Mouse (Mus musculus) hindbrain, embryonic 15.5 days (tissue): ENCODE measurements around the gene Arl14. TPM values are rescaled to one million over a fixed set of nuclear protein-coding genes. Genes with fewer than 3 reads are reported as not detected.
"Not testable (repeated sequence)": the region's sequence is repeated elsewhere in the genome, so short reads cannot be mapped to it uniquely, and the experiment has no call there.

ENCODE experiments used
- ATAC-seq: fragments of 200-750 bp; cut with Nextera tagmentation; 2 replicates; pipeline ENCODE4 v1.8.0; 2017; ENCODE audit warnings: low read depth, moderate number of reproducible peaks, moderate TSS enrichment; ENCODE audit not compliant: low FRiP score
- H3K27ac ChIP-seq: fragments of 300-500 bp; sonication (generic); replicated peaks from 2 replicates; pipeline ENCODE4 v1.5.1; 2015; ENCODE audit warnings: mild to moderate bottlenecking, inconsistent platforms
- H3K27me3 ChIP-seq: fragments of 300-500 bp; sonication (generic); 2 replicates; pipeline ENCODE4 v1.6.1; 2015; ENCODE audit warnings: control low read depth, inconsistent platforms
- H3K36me3 ChIP-seq: fragments of 300-500 bp; sonication (generic); 2 replicates; pipeline ENCODE4 v1.6.1; 2015; ENCODE audit warnings: control low read depth, inconsistent platforms
- H3K4me1 ChIP-seq: fragments of 300-500 bp; sonication (generic); replicated peaks from 2 replicates; pipeline ENCODE4 v1.6.1; 2015; ENCODE audit warnings: control low read depth, inconsistent platforms
- H3K4me2 ChIP-seq: fragments of 300-500 bp; sonication (generic); 2 replicates; pipeline ENCODE4 v1.6.1; 2015; ENCODE audit warnings: moderate library complexity, mild to moderate bottlenecking, inconsistent platforms
- H3K4me3 ChIP-seq: fragments of 300-500 bp; sonication (generic); 2 replicates; pipeline ENCODE4 v1.5.1; 2015; ENCODE audit warnings: mild to moderate bottlenecking, inconsistent platforms
- H3K9ac ChIP-seq: fragments of 300-500 bp; sonication (generic); 2 replicates; pipeline ENCODE4 v1.6.1; 2015; ENCODE audit warnings: inconsistent platforms
- H3K9me3 ChIP-seq: fragments of 300-500 bp; sonication (generic); 2 replicates; pipeline ENCODE4 v1.6.1; 2016; ENCODE audit warnings: control low read depth, inconsistent platforms
- WGBS: fragments of 180-500 bp; shearing (Covaris S2); methylation state at CpG from one replicate; pipeline ENCODE4 v1.1.7; 2015; 5-methylcytosine and 5-hydroxymethylcytosine counted together
- polyA plus RNA-seq: library from polyadenylated mRNA; unstranded; fragments of >200 nt; fragmentation: Nextera tagmentation; extraction: Ambion mirVana; gene quantifications from 2 replicates; pipeline ENCODE4 v1.2.1, GENCODE M21; 2015

Gene Arl14
- polyA plus RNA-seq, 1 experiment from 2014 or later = not detected

DNA sequence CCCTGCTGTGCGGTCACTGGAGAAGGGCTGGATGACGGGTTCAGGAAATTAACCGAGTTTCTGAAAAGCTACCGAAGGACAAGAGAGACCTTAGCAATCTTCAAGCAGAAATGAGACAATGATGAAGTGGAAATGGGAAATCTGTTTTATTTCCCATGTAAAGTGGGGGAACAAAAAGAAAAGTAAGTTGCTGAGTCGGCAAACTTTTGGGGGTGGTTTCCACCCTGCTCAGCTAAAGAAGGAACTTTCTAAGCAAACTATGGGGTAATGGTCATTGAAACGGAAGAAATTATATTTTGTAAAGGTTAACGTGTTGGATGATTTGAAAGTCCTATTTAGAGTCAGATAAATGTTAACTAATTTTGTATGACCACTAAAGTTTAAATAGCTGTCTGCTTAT lies 768 bp downstream of the Arl14 start:
- no peak overlapping the region for H3K27ac ChIP-seq
- no peak overlapping the region for H3K4me3 ChIP-seq
- WGBS = 83% methylated on average over 7 of the region's 7 CpGs
- no peak overlapping the region for H3K9ac ChIP-seq
- ATAC-seq = no peak
- no peak overlapping the region for H3K4me2 ChIP-seq
- H3K36me3 ChIP-seq = no peaks in the 10 kb centered on the region
- H3K4me1 ChIP-seq = no peaks in the 10 kb centered on the region
- H3K9me3 ChIP-seq = no peaks in the 10 kb centered on the region
- H3K27me3 ChIP-seq = no peaks in the 10 kb centered on the region

DNA sequence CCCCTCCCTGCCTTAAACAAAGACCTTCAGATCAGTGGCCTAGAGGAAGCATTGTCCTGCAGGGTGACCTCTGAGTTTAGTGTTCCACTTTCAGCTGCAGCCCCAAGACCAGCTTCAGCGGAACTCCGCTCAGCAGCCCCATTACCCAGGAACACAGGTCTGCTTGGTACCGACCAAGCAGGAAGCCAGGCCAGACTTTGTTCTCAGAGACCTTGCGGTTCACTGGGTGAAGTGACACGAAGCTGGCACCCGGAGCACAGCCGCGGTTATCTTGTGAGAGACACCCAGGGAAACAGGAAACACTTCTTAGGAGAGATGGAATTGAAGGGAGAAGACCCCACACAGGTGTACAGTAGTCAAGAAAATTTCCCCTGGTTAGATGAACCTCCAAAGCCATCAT lies 1.4 kb downstream of the Arl14 start:
- H3K4me1 ChIP-seq = no peaks in the 10 kb centered on the region
- no peak overlapping the region for H3K9ac ChIP-seq
- no peak overlapping the region for H3K4me3 ChIP-seq
- 83% methylated on average over 8 of the region's 8 CpGs for WGBS
- no peaks in the 10 kb centered on the region for H3K9me3 ChIP-seq
- no peak for ATAC-seq
- H3K27me3 ChIP-seq = no peaks in the 10 kb centered on the region
- H3K36me3 ChIP-seq = no peaks in the 10 kb centered on the region
- H3K4me2 ChIP-seq = no peak overlapping the region
- no peak overlapping the region for H3K27ac ChIP-seq

DNA sequence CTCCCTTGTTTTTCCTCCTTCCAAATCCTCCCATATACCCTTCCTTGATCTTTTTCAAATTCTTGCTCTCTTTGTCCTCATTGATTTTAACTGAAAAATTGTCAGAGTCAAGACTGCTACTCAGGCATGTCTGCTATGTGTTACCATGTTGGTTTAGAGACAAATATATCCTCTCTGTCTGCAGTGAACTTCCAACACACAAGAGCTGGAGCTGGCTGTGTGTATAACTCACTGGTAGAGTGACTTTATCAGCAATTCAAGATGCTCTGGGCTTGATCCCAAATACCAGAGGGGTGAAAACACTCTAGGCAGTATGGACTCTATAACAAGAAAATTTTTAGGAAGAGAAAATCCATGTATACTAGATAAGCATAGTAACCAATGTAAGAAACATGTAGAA lies 2.8 kb downstream of the Arl14 start:
- Histone ChIP-seq H3K4me1 (no peaks in the 10 kb centered on the region), H3K27ac (no peak overlapping the region), H3K9me3 (no peaks in the 10 kb centered on the region), H3K9ac (no peak overlapping the region), H3K27me3 (no peaks in the 10 kb centered on the region), H3K4me3 (no peak overlapping the region), H3K4me2 (no peak overlapping the region), H3K36me3 (no peaks in the 10 kb centered on the region)
- ATAC-seq = no peak

DNA sequence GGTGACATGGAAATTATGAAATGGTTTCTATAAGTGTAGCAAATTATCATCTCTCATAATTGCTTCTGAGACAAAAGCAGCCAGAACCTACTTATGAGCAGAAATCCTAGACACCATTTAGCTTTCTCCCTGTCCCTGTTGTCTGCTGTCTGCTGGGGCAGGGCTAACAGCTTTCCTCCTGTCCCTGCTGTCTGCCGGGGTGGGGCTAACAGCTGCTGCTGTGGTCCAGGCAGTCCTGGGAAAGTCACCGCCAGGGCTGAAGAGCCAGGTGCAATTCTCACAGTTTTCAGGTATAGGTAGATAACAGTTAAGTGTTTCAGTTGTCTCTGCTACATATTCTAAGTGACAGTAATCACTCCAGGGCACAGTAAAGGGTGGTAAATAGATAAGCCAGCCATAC lies 4.3 kb downstream of the Arl14 start:
- Histone ChIP-seq H3K4me1 (no peaks in the 10 kb centered on the region), H3K4me3 (no peak overlapping the region), H3K27ac (no peak overlapping the region), H3K4me2 (no peak overlapping the region), H3K9ac (no peak overlapping the region), H3K9me3 (no peaks in the 10 kb centered on the region), H3K27me3 (no peaks in the 10 kb centered on the region), H3K36me3 (no peaks in the 10 kb centered on the region)
- 70% methylated on average over 2 of the region's 2 CpGs for WGBS
- no peak for ATAC-seq

DNA sequence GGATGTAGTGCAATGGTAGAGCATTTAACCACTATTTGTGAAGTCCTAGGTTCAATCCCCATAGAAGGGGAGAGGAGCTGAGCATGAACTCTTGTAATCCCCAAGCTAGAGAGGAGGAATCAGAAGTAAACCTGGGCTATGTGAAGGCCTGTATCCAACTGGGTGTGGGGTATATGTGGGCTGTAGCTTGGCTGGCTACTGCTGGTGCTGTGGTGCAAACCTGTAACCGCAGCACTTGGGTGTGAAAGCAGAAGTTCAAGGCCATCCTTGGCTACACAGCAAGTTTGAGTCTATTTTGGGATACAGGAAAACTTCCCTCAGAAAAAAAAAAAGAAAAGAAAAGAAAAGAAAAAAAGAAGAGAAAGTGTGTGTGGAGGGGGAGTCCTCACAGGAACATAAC lies 5.8 kb downstream of the Arl14 start:
- Histone ChIP-seq H3K4me1 (no peaks in the 10 kb centered on the region), H3K9ac (no peak overlapping the region), H3K27ac (no peak overlapping the region), H3K4me2 (no peak overlapping the region), H3K4me3 (no peak overlapping the region), H3K27me3 (no peaks in the 10 kb centered on the region), H3K36me3 (no peaks in the 10 kb centered on the region), H3K9me3 (no peaks in the 10 kb centered on the region)
- 88% methylated on average over 1 of the region's 1 CpGs for WGBS
- ATAC-seq = no peak

DNA sequence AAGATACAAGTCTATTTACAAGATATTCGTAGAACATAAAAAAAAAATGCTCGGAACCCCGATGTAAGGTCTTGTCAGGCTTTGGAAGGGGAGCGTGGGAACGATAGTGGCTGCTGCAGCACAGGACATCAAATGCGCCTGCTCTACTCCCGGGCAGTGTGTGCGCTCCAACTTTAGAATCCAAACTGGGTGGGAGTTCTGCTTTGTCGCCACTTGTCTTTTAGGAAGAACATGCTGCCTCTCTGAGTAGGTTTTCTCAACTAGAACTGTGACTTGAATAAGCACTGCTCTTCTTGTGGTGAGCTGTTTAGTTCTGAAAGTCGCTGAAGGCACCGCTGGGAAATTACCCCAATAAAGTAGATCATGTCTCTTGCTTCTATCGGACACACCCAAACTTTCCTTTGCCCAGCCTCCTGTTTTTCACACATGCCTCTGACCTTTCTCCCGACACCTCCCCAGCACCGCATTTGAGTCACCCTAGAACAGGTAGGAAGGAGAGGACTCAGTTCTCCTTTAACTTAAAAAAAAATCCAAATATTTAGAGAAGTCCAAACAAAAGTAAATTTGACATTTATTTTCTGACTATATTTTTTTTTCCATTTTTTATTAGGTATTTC lies 9.4 kb downstream of the Arl14 start:
- Histone ChIP-seq H3K27me3 (no peaks in the 10 kb centered on the region), H3K4me1 (no peaks in the 10 kb centered on the region), H3K9me3 (no peaks in the 10 kb centered on the region), H3K4me2 (no peak overlapping the region), H3K27ac (no peak overlapping the region), H3K9ac (no peak overlapping the region), H3K36me3 (no peaks in the 10 kb centered on the region), H3K4me3 (no peak overlapping the region)
- 93% methylated on average over 14 of the region's 14 CpGs for WGBS
- ATAC-seq = no peak

DNA sequence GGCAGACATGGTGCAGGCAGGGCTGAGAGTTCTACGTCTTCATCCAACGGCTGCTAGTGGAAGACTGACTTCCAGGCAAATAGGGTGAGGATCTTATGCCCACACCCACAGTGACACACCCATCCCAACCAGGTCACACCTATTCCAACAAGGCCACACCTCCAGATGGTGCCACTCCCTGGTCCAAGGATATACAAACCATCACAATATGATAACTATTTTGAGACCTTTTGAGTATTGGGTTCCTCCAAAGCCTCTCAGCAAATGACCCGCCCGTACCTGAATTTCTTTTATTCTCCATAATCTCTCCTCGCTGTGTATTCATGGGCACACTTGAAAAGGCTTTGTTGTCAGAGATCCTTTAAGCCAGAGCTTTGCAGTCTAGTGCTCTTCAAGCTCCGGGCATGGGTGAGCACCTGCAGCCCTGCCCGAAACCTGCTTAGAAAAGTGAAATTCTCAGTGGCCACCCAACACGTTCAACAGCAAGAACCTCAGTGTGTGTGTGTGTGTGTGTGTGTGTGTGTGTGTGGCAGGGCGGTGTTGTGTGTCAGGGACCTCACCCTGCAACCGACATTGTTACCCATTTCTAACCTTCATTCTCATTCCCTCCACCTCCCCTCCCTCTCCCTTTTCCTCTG lies 11.5 kb downstream of the Arl14 start:
- H3K36me3 ChIP-seq, H3K4me1 ChIP-seq, H3K27ac ChIP-seq, ATAC-seq, H3K9ac ChIP-seq, H3K4me3 ChIP-seq, H3K9me3 ChIP-seq, H3K27me3 ChIP-seq, H3K4me2 ChIP-seq: not testable (repeated sequence)
- WGBS = 92% methylated on average over 10 of the region's 10 CpGs

DNA sequence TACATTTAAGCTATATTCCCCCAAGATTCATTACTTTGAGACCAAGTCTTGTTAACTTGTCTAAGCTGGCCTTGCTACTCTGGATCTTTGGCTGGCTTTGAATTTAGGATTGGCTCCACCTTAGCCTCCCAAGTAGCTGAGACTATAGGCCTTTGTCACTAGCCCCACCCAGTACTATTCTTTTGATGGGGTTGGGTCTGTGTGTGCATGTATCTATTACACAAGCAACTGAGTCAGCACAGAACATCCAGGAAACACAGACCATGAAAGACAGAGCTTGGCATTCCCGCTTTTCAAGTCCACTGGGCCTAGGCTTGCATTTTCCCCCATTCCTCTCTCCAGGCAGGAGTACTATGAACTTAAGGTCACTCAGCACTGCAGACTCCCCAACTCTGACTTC lies 12.3 kb downstream of the Arl14 start:
- ATAC-seq = no peak
- Histone ChIP-seq H3K4me2 (no peak overlapping the region), H3K9ac (no peak overlapping the region), H3K36me3 (no peaks in the 10 kb centered on the region), H3K9me3 (no peaks in the 10 kb centered on the region), H3K4me3 (no peak overlapping the region), H3K4me1 (no peaks in the 10 kb centered on the region), H3K27me3 (no peaks in the 10 kb centered on the region), H3K27ac (no peak overlapping the region)
- WGBS = 90% methylated on average over 1 of the region's 1 CpGs

DNA sequence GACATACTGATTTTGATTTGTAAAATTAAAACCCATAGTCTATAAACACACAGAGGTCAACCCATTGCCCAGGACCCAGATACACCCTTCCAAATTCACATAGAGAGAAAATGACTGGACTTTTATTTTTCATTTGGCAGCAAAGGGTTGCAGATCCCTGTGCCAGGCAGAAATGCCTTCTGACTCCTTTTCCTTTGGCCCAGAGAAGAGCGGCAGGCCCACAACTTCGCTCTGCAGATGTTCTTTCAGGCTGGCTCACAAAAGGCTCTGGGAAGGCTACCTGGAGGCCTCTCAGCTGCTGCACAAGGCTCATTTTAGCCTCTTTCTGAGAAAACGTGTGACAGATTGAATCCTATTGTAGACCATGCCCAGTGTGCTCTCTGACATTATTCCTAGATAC lies 13.6 kb downstream of the Arl14 start:
- H3K4me1 ChIP-seq = no peaks in the 10 kb centered on the region
- H3K4me2 ChIP-seq = no peak overlapping the region
- no peak overlapping the region for H3K9ac ChIP-seq
- H3K36me3 ChIP-seq = no peaks in the 10 kb centered on the region
- H3K4me3 ChIP-seq = no peak overlapping the region
- WGBS = 80% methylated on average over 3 of the region's 3 CpGs
- H3K27me3 ChIP-seq = no peaks in the 10 kb centered on the region
- no peak for ATAC-seq
- no peaks in the 10 kb centered on the region for H3K9me3 ChIP-seq
- H3K27ac ChIP-seq = no peak overlapping the region

DNA sequence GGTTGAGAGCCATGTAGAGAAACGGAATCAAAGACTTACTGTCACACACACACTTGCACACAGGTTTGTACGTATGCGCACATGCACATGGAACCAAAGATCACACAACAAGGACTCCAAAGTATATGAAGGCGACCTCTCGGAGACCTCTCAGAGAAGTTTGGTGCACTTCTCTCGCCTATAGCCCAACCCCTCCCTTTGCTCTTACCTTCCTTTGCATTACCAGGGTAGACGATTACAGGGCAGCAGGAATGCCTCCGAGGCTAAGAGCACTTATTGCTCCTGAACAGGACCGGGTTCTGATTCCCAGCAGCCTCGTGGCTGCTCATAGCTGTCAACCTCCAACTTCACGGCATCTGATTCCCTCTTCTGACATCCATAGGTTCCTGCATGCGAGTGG lies 14.3 kb downstream of the Arl14 start:
- H3K4me1 ChIP-seq = no peaks in the 10 kb centered on the region
- H3K4me2 ChIP-seq = no peak overlapping the region
- H3K36me3 ChIP-seq = no peaks in the 10 kb centered on the region
- no peak overlapping the region for H3K27ac ChIP-seq
- H3K4me3 ChIP-seq = no peak overlapping the region
- no peak overlapping the region for H3K9ac ChIP-seq
- 94% methylated on average over 12 of the region's 12 CpGs for WGBS
- ATAC-seq = no peak
- no peaks in the 10 kb centered on the region for H3K27me3 ChIP-seq
- no peaks in the 10 kb centered on the region for H3K9me3 ChIP-seq

DNA sequence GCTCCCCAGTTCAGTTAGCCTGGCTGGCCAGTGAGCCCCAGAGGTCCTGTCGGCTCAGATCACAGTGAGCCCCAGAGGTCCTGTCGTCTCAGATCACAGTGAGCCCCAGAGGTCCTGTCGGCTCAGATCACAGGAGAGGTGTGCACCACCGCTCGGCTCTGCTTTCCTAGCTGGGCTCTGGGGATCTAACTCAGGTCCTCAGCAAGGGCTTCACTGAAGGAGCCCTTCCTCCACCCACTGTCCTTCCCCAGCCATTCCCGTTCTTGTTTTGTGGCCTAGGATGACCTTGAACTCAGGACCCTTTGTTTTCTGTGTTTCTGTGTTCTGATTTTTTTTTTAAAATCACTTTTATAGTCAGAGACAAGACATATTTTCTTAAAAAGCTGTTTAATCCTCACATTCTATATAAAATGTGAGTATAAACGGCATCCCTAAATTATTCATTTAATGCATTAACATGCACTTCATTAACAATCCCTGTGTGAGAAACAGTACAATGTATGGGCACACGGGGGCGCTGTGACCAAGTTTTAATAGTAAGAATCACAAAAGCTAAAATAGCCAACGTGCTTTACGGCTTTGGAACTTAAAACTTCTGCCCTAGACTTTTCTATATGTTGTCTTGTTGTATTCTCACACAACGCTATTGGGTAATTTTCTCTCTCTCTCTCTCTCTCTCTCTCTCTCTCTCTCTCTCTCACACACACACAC lies 16.1 kb downstream of the Arl14 start:
- H3K4me2 ChIP-seq = no peak overlapping the region
- no peak overlapping the region for H3K27ac ChIP-seq
- no peak overlapping the region for H3K4me3 ChIP-seq
- no peak for ATAC-seq
- WGBS = 46% methylated on average over 12 of the region's 12 CpGs
- H3K36me3 ChIP-seq = no peaks in the 10 kb centered on the region
- H3K9ac ChIP-seq = no peak overlapping the region
- H3K4me1 ChIP-seq = no peaks in the 10 kb centered on the region
- no peaks in the 10 kb centered on the region for H3K27me3 ChIP-seq
- no peaks in the 10 kb centered on the region for H3K9me3 ChIP-seq

DNA sequence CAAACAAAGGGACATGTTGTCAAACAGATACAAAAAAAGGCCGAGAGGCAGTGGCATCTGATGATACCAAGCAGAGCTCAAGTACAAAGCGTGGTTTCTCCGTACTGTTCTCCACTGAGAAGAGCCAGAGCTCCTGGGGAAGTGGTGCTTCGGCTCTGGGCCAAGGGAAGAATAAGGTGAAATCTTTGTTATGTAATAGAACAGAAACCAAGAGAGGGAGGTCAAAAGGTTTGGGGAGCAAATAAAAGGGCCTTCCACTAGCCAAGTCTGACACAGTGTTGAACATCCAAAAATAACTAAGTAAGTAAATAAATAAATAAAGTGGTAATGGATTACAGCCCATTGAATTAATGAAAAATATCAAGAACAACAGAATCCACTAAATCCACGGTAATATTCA lies 17.0 kb downstream of the Arl14 start:
- H3K27ac ChIP-seq = no peak overlapping the region
- H3K4me3 ChIP-seq = no peak overlapping the region
- H3K4me1 ChIP-seq = no peaks in the 10 kb centered on the region
- H3K9ac ChIP-seq = no peak overlapping the region
- ATAC-seq = no peak
- no peaks in the 10 kb centered on the region for H3K36me3 ChIP-seq
- no peaks in the 10 kb centered on the region for H3K9me3 ChIP-seq
- WGBS = 79% methylated on average over 5 of the region's 5 CpGs
- no peaks in the 10 kb centered on the region for H3K27me3 ChIP-seq
- H3K4me2 ChIP-seq = no peak overlapping the region
